Mouse (Mus musculus): ENCODE measurements around the gene Gramd1b.

DNA sequence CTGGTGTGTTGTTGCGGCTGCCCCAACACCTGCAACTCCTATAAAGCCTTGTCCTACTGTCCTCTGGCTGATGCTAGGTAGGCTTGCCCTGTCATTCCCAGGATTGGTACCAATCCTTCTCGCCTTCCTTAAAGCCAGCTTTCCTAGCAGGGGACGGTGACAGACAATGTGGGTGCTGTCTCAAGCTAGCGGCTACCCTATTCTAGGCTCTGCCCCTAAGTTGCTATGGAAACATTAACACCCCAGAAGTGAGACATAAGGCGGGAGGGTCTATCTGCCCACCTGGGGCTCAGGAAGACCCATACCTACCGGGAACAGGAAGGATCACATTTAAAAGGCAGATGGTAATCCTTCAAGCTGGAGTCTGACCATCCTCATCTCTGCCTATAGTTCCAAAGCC lies 207.4 kb downstream of the Gramd1b start:
- no peak for TF ChIP-seq CTCF (IDR thresholded peaks at IDR 0.05; ENCODE audit: low read depth)
- TF ChIP-seq EP300 (IDR thresholded peaks at IDR 0.05; ENCODE audit: low read depth), result no peak

All from heart, postnatal 0 days (tissue).